Mouse (Mus musculus) cerebellum, postnatal 10 days (tissue): ENCODE results near the gene Grb2.
"Not testable (repeated sequence)": the region's sequence is repeated elsewhere in the genome, so short reads cannot be mapped to it uniquely, and the experiment has no call there.

Experiments
- DNase-seq, 2 experiments: peaks; one replicate each; pipeline ENCODE4 v3.0.0; 2021; ENCODE audit warnings: mixed read lengths in 2 of 2

Grb2 gene

GRCm38 (mm10) chr11:115684877-115685276, 23.5 kb downstream of the Grb2 start:
- DNase-seq = peak; percentile 68 to 76

GRCm38 (mm10) chr11:115683326-115683725, 25.1 kb downstream of the Grb2 start:
- DNase-seq = no peak

DNA sequence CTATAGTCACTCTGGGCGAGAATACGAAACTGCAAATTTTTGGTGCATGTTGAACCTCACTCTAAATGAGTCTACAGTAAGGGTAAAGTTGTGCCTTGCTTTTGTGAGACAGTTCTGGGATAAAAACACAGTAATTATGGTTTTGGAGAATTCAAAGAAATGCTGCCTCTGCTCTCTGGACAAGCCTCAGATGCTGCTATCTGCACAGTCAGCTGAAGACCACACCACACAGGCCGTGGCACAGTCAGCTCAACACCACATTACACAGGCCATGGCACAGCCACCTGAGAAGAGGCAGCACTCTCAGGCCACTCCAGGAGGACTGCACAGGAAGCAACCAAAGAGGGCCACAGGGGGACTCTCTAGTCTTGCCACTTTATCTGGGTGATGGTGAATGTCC, 26.0 kb downstream of the Grb2 start:
- no peak for DNase-seq

- no peak for DNase-seq
Measured at GRCm38 (mm10) chr11:115679554-115680238, 28.7 kb downstream of the Grb2 start.

- DNase-seq = peak in 1 of 2 experiments; percentile 31
Measured at GRCm38 (mm10) chr11:115678861-115679260, 29.5 kb downstream of the Grb2 start.

DNA sequence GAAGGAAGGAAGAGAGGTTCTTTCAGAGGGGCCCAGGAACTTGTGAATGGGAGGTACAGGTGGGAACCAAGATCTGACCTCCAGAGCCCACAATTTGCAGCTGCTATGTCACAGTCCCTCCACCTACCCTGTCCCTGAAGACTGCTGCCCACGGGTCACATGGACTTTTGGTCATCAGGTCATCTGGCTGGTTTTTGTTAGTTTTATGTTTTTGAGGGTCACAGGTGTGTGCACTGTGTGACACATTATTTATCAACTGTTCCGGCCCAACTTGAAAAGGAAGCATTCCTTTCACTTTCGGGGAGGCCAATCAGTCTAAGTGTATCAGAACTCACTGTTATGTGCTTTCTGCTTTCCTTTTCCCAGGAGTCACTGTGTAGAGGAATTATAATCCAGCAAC, 30.9 kb downstream of the Grb2 start:
- DNase-seq = no peak

DNA sequence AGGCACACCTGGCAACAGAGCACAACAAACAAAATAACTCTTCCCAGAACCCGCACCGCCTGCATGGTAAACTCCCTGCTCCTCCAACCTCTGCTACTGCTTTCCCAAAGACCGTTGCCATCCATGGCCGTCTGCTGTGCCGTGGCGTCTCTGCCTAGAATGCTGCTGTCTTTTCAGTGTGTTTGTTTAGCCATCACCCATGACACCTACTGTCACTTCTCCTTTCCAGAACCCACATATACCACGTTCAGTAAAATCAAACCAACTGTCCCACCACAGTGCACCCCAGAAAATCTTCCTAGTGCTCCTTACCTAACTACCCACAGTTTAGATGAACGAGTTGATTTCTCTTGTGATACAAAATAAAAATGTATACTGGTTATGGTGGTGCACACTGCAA, 31.7 kb downstream of the Grb2 start:
- DNase-seq = no peak

GRCm38 (mm10) chr11:115674235-115674865, 34.0 kb downstream of the Grb2 start:
- peak; percentile 24 to 34 for DNase-seq

- DNase-seq = peak; percentile 82 to 84
Measured at GRCm38 (mm10) chr11:115673471-115674234, 34.7 kb downstream of the Grb2 start.

GRCm38 (mm10) chr11:115672226-115672987, 36.0 kb downstream of the Grb2 start:
- DNase-seq = no peak

DNA sequence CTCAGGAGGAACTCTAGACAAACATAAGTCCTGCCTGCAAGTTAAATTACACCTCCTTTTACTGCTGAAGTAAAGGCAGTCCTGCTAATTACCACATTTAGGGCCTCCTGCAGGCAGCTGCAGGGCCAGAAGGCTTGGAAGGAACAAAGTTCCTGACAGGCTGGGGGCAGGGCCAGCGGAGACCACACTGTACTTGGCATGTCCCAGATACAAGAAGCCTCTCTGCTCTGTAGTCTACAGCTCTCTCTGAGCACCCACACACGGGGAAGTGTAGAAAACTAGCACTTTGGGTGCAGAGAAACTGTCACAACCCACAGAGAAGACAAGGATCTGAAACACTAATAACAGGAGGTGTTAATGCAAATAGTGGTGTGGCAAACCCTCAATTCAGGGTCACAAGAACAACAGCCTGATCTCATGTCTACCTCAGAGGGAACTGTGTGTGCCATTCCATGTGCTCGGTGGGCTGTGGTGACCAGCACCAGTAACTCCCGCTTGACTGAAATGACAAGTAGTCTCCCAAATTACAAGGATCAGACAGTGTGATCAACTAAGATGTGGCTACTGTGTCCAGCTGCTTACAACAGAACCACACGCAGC, 37.8 kb downstream of the Grb2 start:
- DNase-seq = peak; percentile 40 to 56

DNA sequence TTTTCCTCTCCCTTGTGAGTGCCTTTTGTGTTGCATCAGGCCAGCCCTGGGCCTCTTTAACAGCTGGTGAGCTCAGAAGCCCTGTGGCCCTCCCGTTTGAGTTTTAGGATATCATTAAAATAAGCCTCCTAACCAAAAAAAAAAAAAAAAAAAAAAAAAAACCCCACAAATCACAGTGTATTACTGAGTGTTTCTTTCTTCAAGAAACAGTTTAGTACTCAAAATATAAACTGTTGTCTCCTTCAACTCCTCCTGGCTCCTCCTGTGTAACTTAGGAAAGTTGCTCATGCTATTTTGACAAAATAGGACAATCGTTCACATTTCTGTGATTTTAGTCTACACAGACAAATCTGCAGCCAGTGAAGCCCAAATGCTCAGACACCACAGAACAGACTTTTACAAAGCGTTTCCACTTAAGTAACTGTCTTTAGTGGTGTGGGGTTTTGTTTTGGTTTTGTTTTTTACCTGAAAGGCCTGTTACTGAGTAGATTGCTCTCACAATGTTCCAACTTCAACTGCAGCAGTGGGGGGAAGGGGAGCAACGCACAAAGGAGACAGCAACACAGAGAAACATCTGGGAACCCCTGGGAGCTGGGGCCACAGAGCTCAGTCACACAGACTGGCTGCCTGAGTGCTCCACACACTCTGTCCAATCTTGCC, 44.6 kb downstream of the Grb2 start:
- no peak for DNase-seq

DNA sequence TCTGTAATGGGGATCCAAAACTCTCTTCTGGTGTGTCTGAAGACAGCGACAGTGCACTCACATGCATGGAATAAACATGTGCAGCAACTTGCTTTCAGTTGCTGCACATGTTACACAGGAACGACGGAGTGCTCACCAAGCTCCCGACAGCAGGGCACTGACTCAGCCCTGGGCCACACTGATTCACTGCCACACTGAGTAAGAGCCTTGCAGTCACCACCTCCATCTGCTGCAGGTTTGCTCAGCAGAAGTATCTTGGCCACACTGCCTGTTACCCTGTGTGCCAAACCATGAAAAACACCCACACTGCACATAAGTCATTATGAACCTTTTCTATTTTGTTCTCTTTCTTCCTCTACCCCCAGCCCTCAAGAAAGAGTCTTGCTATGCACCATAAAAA, 48.0 kb downstream of the Grb2 start:
- DNase-seq = peak in 1 of 2 experiments; percentile 27

DNA sequence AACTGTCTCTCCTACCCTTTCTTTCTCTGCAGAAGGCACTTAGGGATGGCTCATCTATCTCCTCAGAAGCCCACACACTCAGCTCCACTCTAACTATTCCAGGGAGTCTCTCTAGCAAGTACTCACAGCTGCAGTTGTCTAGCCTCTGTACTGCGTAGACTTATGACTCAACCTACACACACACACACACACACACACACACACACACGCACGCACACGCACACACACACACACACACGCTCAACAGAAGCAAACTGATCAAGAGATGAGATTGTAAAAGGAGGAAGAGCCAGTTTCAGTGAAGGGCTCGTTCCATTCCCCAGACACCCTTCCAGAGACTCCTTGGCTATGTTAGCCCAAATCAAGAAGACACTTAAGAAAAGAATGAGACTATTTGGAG, 49.9 kb downstream of the Grb2 start:
- no peak for DNase-seq

- no peak for DNase-seq
Measured at GRCm38 (mm10) chr11:115654128-115654527, 54.3 kb downstream of the Grb2 start.

DNA sequence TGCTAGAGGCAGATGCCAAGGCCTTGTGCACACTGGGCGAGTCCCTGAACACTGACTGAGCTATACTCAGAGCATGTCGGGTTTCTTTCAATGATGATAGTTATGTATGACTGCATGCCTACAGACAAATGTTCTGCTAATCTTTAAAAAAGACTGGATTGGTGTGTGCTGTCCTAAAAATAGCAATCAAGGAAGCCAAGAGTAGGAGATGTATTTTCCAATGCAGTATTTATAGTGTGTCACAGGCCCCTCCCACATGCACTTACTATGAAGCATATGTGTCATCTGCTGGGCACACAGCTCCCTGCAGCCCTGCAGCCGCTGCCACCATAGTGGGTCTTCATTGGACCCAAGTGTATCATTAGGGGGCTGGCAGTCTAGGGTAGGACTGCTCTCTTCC, 55.2 kb downstream of the Grb2 start:
- DNase-seq = no peak

- no peak for DNase-seq
Measured at GRCm38 (mm10) chr11:115651680-115652079, 56.7 kb downstream of the Grb2 start.

GRCm38 (mm10) chr11:115649706-115650105, 58.7 kb downstream of the Grb2 start:
- DNase-seq = peak; percentile 88 to 92

GRCm38 (mm10) chr11:115647459-115647858, 60.9 kb downstream of the Grb2 start:
- peak; percentile 80 to 86 for DNase-seq

GRCm38 (mm10) chr11:115646439-115646838, 62.0 kb downstream of the Grb2 start:
- DNase-seq = no peak

DNA sequence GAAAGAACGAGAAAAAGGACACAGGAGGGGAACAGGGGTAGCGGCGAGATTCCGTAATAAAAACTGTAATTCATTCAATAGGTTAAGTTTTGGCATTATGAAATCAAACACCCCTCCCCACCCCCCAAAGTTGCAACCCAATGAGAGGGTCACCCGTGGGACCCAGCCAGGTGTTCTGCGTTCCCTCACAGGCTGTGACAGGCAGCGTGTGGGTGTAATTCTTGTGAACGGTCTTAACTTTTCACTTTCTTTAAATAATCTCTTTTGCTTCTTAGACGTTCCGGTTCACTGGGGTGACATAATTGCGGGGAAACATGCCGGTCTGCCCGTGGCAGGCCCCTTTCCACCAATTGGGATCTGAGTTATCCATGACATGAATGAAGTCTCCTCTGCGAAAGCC, 62.9 kb downstream of the Grb2 start:
- not testable (repeated sequence) for DNase-seq

DNA sequence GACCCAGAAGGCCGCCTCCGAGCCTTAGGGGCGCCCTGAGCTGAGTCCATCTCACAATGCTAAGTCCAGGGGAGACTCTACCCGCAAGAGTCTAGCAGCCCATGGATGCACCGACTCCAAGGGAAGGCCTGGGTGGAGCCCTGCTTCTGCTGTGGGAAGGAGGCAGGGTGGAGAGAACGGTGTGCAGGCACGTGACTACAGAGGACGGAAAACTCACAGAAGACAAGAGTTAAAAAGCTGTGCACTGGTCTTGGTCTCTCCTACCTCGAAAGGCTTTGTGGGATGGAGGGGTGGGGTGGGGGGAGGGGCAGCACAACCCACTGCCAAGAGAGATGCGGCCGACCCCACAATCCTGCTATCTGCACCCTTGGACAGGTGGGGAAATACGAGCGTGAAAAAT, 64.1 kb downstream of the Grb2 start:
- DNase-seq = no peak
